Mouse (Mus musculus): ENCODE measurements around the gene Olfr734.

The Olfr734 gene

DNA sequence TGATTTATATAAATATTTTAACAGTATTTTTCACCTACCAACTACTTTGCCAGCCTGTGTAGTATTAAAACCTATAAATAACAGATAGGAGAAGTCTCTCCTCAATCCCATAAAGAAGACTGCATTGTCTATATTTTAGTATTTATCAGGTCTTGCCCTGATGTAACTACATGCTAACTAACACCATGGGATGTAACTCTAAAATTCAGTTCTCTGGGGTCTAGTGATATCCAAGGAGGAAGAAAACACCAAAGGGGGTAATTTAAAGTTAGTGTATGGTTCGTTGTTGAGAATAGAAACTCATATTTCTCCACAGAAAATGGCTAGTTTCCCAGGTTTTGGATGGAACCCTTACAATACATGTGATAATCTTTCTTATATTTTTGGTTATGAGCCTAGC is at the start of gene Olfr734:
Gene Olfr734, minus strand, starts transcription at position 101 of the 400 bp plus-strand sequence.
- no peak for DNase-seq

GRCm38 (mm10) chr14:50363561-50363960 is 37.0 kb upstream of the Olfr734 start:
- DNase-seq = no peak

GRCm38 (mm10) chr14:50360480-50360879 is 33.9 kb upstream of the Olfr734 start:
- DNase-seq = no peak

DNA sequence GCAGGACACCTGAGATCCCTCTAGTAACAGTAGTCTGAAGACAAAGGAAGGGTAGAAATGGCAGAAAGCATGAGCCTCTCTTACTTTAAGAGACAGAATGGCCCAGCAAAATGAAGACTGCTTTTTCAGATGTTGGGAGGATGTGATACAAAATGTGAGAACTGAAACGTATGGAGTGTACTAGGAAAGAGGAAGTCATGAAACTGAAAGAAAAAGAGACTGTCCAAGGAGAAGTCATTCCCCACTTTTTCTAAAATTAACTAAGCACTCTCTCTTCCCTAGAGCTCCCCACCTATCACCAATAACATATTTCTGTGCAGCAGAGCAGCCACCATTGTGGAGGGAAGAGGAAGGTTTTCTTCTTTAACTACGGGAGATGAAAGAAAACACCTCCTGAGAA is 31.0 kb upstream of the Olfr734 start, which contains the start of gene Tlr11:
Gene Tlr11, plus strand, starts transcription at position 322 of the 400 bp plus-strand sequence.
- no peak for DNase-seq

- no peak for DNase-seq
Observed at GRCm38 (mm10) chr14:50356725-50357124, 30.2 kb upstream of the Olfr734 start.

- DNase-seq = peak; percentile 4
Observed at GRCm38 (mm10) chr14:50352438-50352837, 25.9 kb upstream of the Olfr734 start.

GRCm38 (mm10) chr14:50348796-50349195 is 22.2 kb upstream of the Olfr734 start, which contains the start of gene Olfr735:
Olfr735 (minus strand) TSS chr14:50348872.
- no peak for DNase-seq

DNA sequence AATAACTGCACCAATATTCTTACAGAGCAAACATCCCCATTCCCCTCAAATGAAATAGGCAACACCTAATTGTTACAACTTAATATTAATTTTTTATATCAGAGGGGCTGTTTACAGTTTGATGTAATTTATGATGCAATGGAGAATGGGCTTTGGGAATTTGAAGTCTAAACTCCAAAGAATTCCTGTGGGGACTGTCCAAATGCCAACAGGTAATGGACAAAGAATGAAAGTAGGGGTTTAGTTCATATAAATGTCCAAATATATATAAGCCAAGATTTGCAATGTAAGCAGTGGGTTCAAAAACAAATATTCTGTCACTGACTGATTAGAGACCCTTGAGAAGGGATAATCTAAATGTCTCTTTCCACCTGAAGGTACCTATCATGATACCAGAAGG is 25.1 kb downstream of the Olfr734 start, which contains the start of gene Olfr733:
Gene Olfr733, minus strand, starts transcription at position 101 of the 400 bp plus-strand sequence.
- no peak for DNase-seq

GRCm38 (mm10) chr14:50284106-50284505 is 42.5 kb downstream of the Olfr734 start, which contains the start of gene Olfr732:
Olfr732 (minus strand) TSS chr14:50284206.
- DNase-seq = no peak

Measured in embryo, embryonic 11 days (tissue).